Mouse (Mus musculus) liver, adult (tissue): ENCODE data around the gene Pou6f2.

ENCODE experiments used
- GATA4 ChIP-seq: IDR thresholded peaks from 2 replicates; pipeline ENCODE4 v1.6.1; 2014; ENCODE audit warnings: mild to moderate bottlenecking, low read length; ENCODE audit not compliant: insufficient replicate concordance

The Pou6f2 gene

DNA sequence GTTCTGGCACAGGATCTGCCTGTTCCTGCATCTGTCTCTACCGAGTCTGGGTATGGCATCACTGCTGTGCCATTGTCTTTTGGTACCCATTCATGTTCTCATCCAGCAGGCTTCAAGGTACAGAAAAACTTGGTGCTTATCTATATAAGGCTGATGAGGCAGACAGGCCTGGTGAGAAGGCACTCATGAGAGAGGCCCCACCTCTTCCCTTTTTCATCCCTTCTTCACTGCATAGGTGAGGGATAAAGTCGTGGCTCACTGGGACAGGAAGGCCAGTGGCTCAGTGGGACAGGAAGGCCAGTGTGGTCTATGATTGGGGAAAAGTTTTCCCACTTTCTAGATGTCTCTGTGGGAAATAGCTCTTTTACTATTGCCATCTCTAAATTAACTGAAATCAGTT lies 263.8 kb downstream of the Pou6f2 start:
- TF ChIP-seq GATA4, result no peak

DNA sequence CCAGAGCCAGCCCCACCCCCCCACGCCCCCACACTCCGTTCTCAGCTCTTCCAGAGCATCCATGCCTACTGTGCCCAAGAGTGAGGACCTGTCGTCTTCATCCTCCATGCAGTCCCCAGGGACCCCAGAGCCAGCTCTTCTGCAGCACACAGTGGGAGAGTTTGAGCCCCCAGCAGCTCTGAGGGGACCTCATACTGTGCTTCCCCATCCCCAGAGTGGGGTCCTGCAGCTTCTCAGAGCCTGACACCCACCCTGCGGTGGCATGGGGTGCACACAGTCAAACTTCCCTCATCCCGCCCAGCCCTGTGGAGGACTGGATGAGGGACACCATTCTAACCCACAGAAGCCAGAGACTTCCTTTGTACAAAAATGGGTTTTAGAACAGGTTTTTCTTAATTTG lies 264.3 kb downstream of the Pou6f2 start:
- TF ChIP-seq GATA4, result no peak

DNA sequence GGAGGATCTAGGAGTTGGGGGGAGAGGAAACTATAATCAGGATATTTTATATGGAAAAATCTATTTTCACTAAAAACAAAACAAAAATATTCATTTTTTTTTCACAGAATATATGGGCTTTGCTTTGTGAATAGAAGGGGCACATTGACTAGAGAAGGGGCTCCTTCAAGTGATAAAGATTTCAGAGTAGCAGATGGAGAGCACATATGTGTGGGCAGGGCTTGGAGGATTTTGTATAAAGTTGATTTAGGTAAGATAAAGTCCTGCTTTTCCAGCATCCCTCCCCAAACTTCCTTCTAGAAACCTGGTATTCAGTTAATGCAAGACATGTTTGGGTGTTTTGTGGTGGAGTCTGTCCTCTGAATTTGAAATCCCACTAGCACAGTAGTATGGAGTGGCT lies 266.2 kb downstream of the Pou6f2 start:
- TF ChIP-seq GATA4, result no peak

DNA sequence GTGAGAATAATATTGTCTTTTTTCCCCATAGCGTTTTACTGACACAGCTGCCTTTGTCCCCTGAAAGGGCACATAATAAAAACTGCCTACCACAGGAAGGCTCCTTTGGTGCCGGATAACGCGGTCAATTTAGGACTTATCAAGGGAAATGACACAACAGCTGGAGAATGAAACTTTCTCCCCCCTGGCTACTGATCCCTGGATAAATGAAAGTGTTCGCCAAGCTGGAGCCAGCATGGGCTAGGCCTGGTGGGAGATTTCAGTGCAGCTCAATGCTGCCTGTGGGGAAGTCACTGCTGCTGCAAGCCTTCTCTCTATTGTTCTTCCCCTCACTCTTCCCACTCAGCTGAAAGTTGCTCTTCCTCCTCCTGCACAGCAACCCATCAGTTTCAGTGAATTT lies 267.8 kb downstream of the Pou6f2 start:
- TF ChIP-seq GATA4, result no peak

DNA sequence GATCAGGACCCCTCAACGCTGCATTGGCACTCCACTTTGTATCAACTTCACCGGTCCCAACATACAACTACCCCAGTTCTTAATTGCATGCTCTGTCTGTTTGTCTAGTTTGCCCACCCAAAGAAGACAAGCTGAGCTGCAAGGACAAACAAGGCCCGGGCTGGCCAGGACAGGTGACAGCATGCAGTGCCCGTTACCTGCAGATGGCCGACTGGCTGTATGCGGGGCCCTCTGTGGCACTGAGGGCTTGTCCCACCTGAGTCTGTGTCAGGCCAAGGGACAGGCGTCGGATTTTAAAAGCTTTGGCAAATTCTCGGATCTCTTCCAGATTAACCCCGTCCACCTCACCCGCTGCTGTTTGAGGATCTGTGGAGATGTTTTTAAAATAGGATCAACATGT lies 268.7 kb downstream of the Pou6f2 start:
- TF ChIP-seq GATA4, result no peak

DNA sequence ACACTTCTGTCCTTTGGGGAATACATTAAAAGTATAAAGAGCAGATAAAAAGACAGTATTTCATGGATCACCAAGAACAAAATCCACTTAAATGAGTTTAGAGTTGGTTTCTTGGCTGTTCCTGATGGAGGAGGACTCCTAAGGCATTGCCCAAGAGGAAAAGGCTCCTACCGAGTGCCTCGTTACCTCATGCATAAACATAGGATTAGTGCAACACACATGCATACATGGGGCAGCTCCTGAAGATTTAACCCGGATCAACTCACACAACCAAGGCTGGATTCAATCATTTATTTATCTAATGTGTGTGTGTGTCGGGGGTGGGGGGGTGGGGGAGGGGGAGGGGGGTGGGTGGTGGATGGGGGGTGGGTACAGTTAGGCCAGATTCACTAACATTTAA lies 269.4 kb downstream of the Pou6f2 start:
- TF ChIP-seq GATA4, result no peak

DNA sequence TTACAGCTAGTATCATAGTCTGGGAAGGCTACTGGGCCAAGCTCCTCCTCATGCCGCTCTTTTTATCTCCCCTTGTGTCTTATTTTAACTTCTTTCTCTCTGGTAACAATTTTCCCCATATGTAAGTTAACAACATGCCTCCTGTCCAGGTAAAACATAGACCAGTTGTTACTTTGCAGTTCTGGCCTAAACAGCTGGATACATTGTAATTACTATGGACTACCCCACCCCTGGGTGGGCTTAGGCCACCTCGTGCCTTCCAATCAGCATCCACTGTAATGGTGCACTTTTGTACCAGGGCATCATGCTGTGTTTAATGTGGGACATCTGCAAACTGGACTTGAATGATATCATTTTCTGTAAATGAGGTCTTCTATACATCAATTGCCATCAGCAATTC lies 271.4 kb downstream of the Pou6f2 start:
- TF ChIP-seq GATA4, result no peak

DNA sequence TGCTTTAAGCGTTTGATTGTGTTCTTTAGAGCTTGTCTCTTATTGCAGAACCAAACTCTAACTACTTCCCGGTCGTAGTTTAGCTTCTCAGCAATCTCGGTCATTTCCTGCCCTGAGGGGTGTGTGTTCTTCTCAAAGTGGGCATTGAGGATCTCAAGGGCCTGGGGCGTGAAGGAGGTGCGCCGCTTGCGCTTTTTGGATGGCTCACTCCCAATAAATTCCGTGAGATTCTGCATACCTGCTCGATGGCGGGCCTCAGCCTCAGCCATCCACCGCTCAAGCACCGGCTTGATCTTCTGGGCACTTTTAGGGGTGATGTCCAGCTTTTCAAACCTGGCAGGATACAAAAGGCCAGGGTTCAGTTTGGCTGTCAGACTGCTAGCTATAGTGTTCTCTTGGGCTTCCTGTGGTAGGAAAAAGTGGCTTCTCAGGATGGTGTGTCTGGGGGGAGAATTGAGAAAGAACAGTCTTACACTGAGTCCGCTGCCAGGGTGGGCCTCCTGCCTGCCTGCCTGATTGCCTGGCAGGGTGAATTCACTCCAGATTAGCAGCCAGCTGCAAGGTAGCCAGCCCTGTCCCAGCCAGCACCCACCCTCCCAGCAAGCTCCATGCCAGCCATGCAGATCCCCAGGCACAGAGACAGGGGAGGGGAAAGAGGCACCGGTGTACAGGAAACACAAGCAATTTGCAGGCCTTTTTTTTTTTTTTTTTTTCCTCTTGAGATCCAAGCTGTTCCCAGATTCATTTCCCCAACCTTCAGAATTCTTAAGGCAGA lies 272.1 kb downstream of the Pou6f2 start:
- TF ChIP-seq GATA4, result no peak

DNA sequence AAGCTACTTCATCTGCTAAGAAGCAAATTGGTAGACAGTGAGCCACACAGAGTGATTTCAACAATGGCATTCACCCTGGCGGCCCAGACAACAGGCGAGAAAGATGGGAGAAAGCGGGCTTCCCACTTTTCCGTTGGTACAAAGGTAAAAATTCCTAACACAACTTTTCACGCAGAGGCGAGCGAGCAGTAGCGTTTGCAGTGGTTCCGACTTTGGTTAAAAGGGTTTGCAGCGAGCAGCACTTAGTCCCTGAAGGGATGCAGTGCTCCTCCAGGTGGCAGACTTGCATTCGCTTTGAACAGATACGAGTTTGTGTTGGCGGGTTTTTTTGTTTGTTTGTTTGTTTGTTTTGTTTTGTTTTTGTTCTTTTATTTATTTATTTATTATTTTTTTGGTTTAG lies 273.1 kb downstream of the Pou6f2 start:
- no peak for TF ChIP-seq GATA4

DNA sequence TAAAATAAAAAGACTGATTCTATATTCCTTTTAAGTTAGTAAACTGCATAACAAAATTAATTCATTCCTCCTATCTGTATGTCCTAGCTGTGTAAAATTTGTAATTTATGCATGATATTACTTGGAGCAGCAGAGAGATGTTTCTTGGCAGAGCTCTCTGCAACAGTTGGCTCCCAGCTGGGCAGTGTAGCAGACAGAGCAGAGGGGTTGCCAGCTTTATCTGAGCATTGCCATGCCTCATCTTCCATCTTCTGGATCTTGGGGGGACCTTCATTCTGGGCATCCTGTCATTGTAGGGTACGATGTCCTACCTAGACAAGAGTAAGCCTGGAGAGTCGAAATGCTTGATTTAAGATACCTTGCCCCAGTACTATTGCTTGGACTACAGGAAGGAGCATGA lies 277.1 kb downstream of the Pou6f2 start:
- no peak for TF ChIP-seq GATA4

DNA sequence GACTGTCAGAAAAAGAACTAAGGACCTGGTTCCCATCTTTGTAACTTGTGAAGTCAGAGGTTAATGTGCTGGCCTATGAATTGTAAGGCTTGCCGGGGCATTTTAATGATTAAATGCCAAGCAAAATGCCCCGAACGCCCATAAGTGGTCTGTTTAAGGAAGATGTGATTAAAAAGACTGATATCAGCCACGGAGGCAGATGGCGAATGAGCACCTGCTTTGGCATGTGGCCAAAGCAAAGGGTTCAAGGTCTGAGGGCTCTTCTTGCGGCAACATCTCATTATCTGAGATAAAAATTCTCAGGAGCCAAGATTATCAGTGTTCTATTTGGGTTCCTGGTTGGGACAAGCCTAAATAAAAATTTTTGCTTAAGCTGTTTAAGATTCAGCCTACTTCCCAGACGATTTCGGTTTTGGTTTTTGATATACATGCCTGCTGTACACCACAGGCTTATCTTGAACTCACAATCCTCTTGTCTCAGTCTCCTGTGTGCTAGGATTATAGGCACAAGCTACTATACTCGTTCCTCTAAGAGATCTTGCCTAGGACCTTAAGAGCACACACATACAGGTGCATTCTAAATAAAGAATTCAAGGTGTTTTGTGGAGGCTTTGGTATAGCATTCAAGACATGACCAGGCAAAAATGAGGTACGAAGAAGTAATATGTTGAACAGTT lies 315.9 kb downstream of the Pou6f2 start:
- TF ChIP-seq GATA4, result no peak
